In the genomic region with DNA sequence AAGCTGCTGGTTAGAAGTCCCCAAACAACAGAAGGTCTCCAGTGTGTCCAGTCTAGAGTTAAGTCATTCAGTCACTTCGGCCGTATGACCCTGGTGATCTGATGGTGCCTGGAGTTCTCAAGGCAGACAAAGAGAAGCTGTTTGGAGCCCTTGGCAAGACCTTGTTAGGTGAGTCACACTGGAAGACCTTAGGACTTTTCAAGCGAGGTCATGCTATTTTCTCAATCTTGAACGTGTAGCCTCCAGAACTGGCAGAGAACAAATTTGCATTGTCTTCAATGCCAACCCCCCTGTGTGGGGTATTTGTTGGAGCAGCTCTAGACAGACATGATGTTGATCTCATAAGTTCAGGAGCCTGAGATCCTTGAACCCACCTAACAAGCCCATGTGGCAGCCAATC, we compare ENCODE assay signal across 16 mouse cellular contexts. TPM values are rescaled to one million over a fixed set of nuclear protein-coding genes. Genes with fewer than 3 reads are reported as not detected.
"Had no signal": no experiment of that assay in that cellular context is flagged by ENCODE, and none has a peak within 500 bp of the region (broad histone marks: within the 10 kb centered on the region; RNA-seq: fewer than 3 reads in every experiment).

No protein-coding gene starts in this region.

- DNase-seq: left cerebral cortex, postnatal 4 days; liver; liver, embryonic 13.5 days; liver, postnatal 0 days; lung, adult 18-20 months; lung, adult 2 months; lung, embryonic 14.5 days; lung, postnatal 10 days; lung, postnatal 14 days; lung, postnatal 36 days; lung, postnatal 4 days; midbrain, embryonic 14.5 days had no signal

RNA-seq across cellular contexts. Expression of a gene that starts 6.2 kb away (rescaled TPM):
- total RNA-seq: megakaryocyte, adult 5-6 weeks; megakaryocyte-erythroid progenitor cell, adult 5-6 weeks; monocyte, adult 5-6 weeks had no signal
- polyA plus RNA-seq: myocyte had no signal
